Mouse (Mus musculus) kidney, postnatal 25 days (tissue): ENCODE results near the gene Saa2.
"Not testable (repeated sequence)": the region's sequence is repeated elsewhere in the genome, so short reads cannot be mapped to it uniquely, and the experiment has no call there.

Experiments used
- DNase-seq, 2 experiments: peaks; one replicate each; pipeline ENCODE4 v3.0.0; 2021; ENCODE audit warnings: mixed read lengths in 2 of 2

Saa2 gene

GRCm38 (mm10) chr7:46751490-46751889 is at the start of gene Saa2:
Gene Saa2 (plus strand): TSS chr7:46751790.
- no peak for DNase-seq

- DNase-seq = peak; percentile 90 to 91
Observed at GRCm38 (mm10) chr7:46710390-46710844, 41.2 kb upstream of the Saa2 start, which contains the start of gene Saal1. Gene Saal1 (minus strand): TSS chr7:46710680.

GRCm38 (mm10) chr7:46712250-46712649 is 39.3 kb upstream of the Saa2 start:
- no peak for DNase-seq

- peak; percentile 60 to 67 for DNase-seq
Observed at GRCm38 (mm10) chr7:46714518-46714917, 37.1 kb upstream of the Saa2 start.

GRCm38 (mm10) chr7:46715600-46715999 is 36.0 kb upstream of the Saa2 start, which contains the start of gene Saa3:
Gene Saa3 (minus strand): TSS chr7:46715700.
- DNase-seq = no peak

- peak; percentile 36 to 57 for DNase-seq
Observed at GRCm38 (mm10) chr7:46716897-46717296, 34.7 kb upstream of the Saa2 start.

- DNase-seq = no peak
Observed at GRCm38 (mm10) chr7:46718591-46719270, 32.9 kb upstream of the Saa2 start.

GRCm38 (mm10) chr7:46719526-46719925 is 32.1 kb upstream of the Saa2 start:
- DNase-seq = peak; percentile 10 to 65

GRCm38 (mm10) chr7:46720460-46720859 is 31.1 kb upstream of the Saa2 start:
- DNase-seq = no peak

GRCm38 (mm10) chr7:46723354-46723753 is 28.2 kb upstream of the Saa2 start:
- DNase-seq = no peak

GRCm38 (mm10) chr7:46723849-46724248 is 27.7 kb upstream of the Saa2 start:
- DNase-seq = peak; percentile 35 to 78

- DNase-seq = no peak
Observed at GRCm38 (mm10) chr7:46724396-46724795, 27.2 kb upstream of the Saa2 start.

GRCm38 (mm10) chr7:46727584-46727983 is 24.0 kb upstream of the Saa2 start:
- no peak for DNase-seq

GRCm38 (mm10) chr7:46732458-46732857 is 19.1 kb upstream of the Saa2 start, which contains the start of gene Saa4:
Gene Saa4 (minus strand): TSS chr7:46732603.
- no peak for DNase-seq

GRCm38 (mm10) chr7:46734983-46735382 is 16.6 kb upstream of the Saa2 start:
- no peak for DNase-seq

GRCm38 (mm10) chr7:46738561-46739460 is 12.8 kb upstream of the Saa2 start:
- DNase-seq = peak; percentile 48 to 49

- not testable (repeated sequence) for DNase-seq
Observed at GRCm38 (mm10) chr7:46740041-46740440, 11.5 kb upstream of the Saa2 start.

GRCm38 (mm10) chr7:46742880-46743279 is 8.7 kb upstream of the Saa2 start, which contains the start of gene Saa1:
Gene Saa1 (minus strand): TSS chr7:46742980.
- DNase-seq = not testable (repeated sequence)

GRCm38 (mm10) chr7:46745816-46746215 is 5.8 kb upstream of the Saa2 start:
- DNase-seq = no peak

GRCm38 (mm10) chr7:46746381-46746780 is 5.2 kb upstream of the Saa2 start:
- DNase-seq = no peak

- DNase-seq = no peak
Observed at GRCm38 (mm10) chr7:46748459-46748858, 3.1 kb upstream of the Saa2 start.

- DNase-seq = no peak
Observed at GRCm38 (mm10) chr7:46761049-46761795, 9.6 kb downstream of the Saa2 start.

GRCm38 (mm10) chr7:46762601-46763000 is 11.0 kb downstream of the Saa2 start:
- no peak for DNase-seq
